Mouse (Mus musculus): ENCODE measurements around the gene Mpo.

Gene Mpo

GRCm38 (mm10) chr11:87758161-87758911 lies 35.0 kb upstream of the Mpo start:
- no peak for DNase-seq

GRCm38 (mm10) chr11:87758957-87759608 lies 34.3 kb upstream of the Mpo start:
- DNase-seq = no peak

GRCm38 (mm10) chr11:87759609-87760005 lies 33.8 kb upstream of the Mpo start:
- DNase-seq = peak; percentile 56

GRCm38 (mm10) chr11:87760301-87761081 lies 32.9 kb upstream of the Mpo start, which contains the start of gene Tspoap1:
TSS of gene Tspoap1 (plus strand) at chr11:87760541.
- peak; percentile 72 for DNase-seq

- DNase-seq = no peak
These were observed 32.1 kb upstream of the Mpo start for GRCm38 (mm10) chr11:87761181-87761721.

- DNase-seq = no peak
These were observed 31.3 kb upstream of the Mpo start for GRCm38 (mm10) chr11:87761806-87762701.

- DNase-seq = no peak
These were observed 30.5 kb upstream of the Mpo start for GRCm38 (mm10) chr11:87762702-87763385.

- peak; percentile 69 for DNase-seq
These were observed 29.8 kb upstream of the Mpo start for GRCm38 (mm10) chr11:87763511-87763987.

GRCm38 (mm10) chr11:87763988-87764876 lies 29.1 kb upstream of the Mpo start:
- DNase-seq = peak; percentile 50

- DNase-seq = no peak
These were observed 24.6 kb upstream of the Mpo start for GRCm38 (mm10) chr11:87768745-87769144.

- DNase-seq = peak; percentile 80
These were observed 22.4 kb upstream of the Mpo start for GRCm38 (mm10) chr11:87770989-87771388.

- no peak for DNase-seq
These were observed 21.0 kb upstream of the Mpo start for GRCm38 (mm10) chr11:87772354-87772753.

GRCm38 (mm10) chr11:87778100-87778765 lies 15.1 kb upstream of the Mpo start:
- peak; percentile 48 for DNase-seq

GRCm38 (mm10) chr11:87778915-87779314 lies 14.5 kb upstream of the Mpo start:
- DNase-seq = no peak

GRCm38 (mm10) chr11:87779392-87779791 lies 14.0 kb upstream of the Mpo start:
- no peak for DNase-seq

- no peak for DNase-seq
These were observed 13.3 kb upstream of the Mpo start for GRCm38 (mm10) chr11:87780130-87780529.

- no peak for DNase-seq
These were observed 3.3 kb upstream of the Mpo start for GRCm38 (mm10) chr11:87790088-87790487.

- DNase-seq = no peak
These were observed 8.4 kb downstream of the Mpo start for GRCm38 (mm10) chr11:87801711-87802275.

GRCm38 (mm10) chr11:87802621-87803020 lies 9.2 kb downstream of the Mpo start:
- DNase-seq = no peak

Measured in right cerebral cortex, postnatal 4 days (tissue).